Mouse (Mus musculus) spleen, embryonic (tissue): ENCODE results near the gene Mup9.
"Not testable (repeated sequence)": the region's sequence is repeated elsewhere in the genome, so short reads cannot be mapped to it uniquely, and the experiment has no call there.

Experiments
- CTCF ChIA-PET: fragments of 350-600 bp; sonication (Branson Sonifier 250); formaldehyde crosslinking; loops from one replicate; lab custom pipeline; 2022; lab: Charles Lee

The Mup9 gene

GRCm38 (mm10) chr4:60421852-60422251 lies at the start of gene Mup9:
Mup9 (minus strand) TSS chr4:60421952.
- CTCF ChIA-PET, result not testable (repeated sequence)
